Mouse (Mus musculus): ENCODE measurements at regions not wholly inside any gene's neighbourhood (a gene's known extent, or its start where the extent isn't known, plus 50 kb on each side); places are given as distances from the start of the nearest gene placed in this dataset.
A peak's percentile ranks its signal among the peaks of the same experiment; 100 is the strongest.

DNA sequence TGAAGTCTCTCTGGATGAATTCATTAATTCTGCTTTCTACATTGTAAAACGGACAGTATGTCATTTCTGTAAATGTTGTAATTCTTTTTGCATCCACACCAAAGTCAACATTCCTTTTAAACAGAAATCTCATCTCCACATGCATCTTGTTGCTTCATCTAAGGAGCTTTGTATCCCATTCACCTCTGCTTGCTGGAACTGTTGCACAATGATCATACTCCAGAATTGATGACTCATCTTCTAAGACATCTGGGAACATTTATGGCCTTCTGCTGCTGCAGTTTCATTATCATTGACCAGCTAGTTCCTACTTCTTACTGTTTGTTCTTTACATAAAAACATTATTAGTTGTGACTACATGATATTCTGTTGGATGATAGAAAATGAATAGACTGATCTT, 1926.9 kb upstream of the Gm38303 start:
- TF ChIP-seq CTCF (conservative IDR thresholded peaks at IDR 0.05) = no peak
- no peak overlapping the region for H3K27ac ChIP-seq
- DNase-seq (ENCODE audit: low spot score in 2 of 2) = no peak
- no peak overlapping the region for H3K4me3 ChIP-seq

GRCm38 (mm10) chr3:12257650-12258049, 1922.2 kb upstream of the Gm38303 start:
- no peak overlapping the region for H3K27ac ChIP-seq
- DNase-seq (ENCODE audit: low spot score in 2 of 2) = no peak
- TF ChIP-seq CTCF (conservative IDR thresholded peaks at IDR 0.05) = no peak

GRCm38 (mm10) chr3:12246145-12246544, 1910.7 kb upstream of the Gm38303 start:
- no peak for TF ChIP-seq CTCF (conservative IDR thresholded peaks at IDR 0.05)
- Histone ChIP-seq H3K27ac (no peak overlapping the region), H3K4me3 (no peak overlapping the region)
- DNase-seq (ENCODE audit: low spot score in 2 of 2) = no peak

More at GRCm38 (mm10) chr3:12257650-12258049, 1922.2 kb upstream of the Gm38303 start:
- H3K4me3 ChIP-seq = no peak overlapping the region

DNA sequence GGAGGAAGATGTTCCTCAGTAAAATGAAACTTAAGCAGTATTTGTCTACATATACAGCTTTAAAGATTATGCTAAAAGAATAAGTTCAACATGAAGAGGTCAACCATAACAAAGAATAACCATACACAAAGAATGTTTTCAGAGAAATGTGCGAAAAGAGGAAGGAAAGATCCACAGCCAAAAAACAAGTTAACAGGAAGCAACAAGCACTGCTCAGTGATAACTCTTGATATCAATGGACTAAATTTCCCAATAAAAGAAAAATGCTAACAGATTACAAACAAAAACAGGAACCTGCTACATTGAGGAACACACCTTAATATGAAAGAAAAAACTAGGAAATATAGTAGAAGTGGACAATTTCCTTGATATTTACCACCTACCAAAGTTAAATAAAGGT, 1905.5 kb upstream of the Gm38303 start:
- H3K27ac ChIP-seq = no peak overlapping the region
- no peak overlapping the region for H3K4me3 ChIP-seq
- no peak for DNase-seq (ENCODE audit: low spot score in 2 of 2)
- TF ChIP-seq CTCF (conservative IDR thresholded peaks at IDR 0.05) = no peak

- H3K27ac ChIP-seq = no peak overlapping the region
- no peak overlapping the region for H3K4me3 ChIP-seq
- TF ChIP-seq CTCF (conservative IDR thresholded peaks at IDR 0.05) = no peak
- no peak for DNase-seq (ENCODE audit: low spot score in 2 of 2)
These were observed 1892.4 kb upstream of the Gm38303 start for GRCm38 (mm10) chr3:12227741-12228480.

DNA sequence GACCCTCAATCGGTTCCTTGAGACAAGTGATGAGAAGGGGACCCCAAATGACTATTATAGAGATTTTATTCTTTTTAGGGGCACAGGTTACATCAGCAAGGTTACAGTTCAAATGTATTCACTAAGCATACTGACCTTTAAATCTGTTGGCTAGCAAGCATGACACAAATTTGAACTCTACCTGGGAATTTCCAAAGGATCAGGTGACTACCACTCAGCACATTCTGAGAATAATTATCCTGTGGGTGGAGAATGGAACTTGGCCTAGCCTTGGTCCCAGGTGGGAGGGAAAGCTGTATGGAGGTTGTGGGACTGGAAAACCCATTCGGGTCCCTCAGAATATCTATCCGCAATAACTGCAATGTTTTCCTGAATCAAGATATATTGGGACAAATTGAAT, 1891.3 kb upstream of the Gm38303 start:
- no peak for DNase-seq (ENCODE audit: low spot score in 2 of 2)
- no peak for TF ChIP-seq CTCF (conservative IDR thresholded peaks at IDR 0.05)
- Histone ChIP-seq H3K27ac (no peak overlapping the region), H3K4me3 (no peak overlapping the region)

GRCm38 (mm10) chr3:12224851-12225250, 1889.4 kb upstream of the Gm38303 start:
- TF ChIP-seq CTCF (conservative IDR thresholded peaks at IDR 0.05) = no peak
- no peak for DNase-seq (ENCODE audit: low spot score in 2 of 2)
- H3K27ac ChIP-seq = no peak overlapping the region
- no peak overlapping the region for H3K4me3 ChIP-seq

DNA sequence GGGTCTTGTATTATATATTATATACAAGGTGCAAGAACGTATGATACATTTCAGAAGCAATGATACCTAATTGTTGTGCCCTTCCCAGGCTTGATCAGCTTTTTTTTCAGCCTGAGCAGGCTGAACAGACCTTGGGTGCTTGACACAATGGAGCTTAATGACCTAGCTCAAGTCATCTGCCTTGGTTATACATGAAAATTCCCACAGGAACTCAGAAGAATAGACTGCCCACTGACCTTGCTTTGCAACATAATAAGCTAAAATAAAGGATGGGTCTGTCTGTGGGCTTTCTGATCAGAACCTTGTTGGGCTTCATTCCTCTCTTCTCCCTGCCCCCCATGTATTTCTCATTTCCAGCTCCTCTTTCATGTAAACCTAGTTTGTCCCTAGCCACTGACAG, 1880.6 kb upstream of the Gm38303 start:
- Histone ChIP-seq H3K4me3 (no peak overlapping the region), H3K27ac (no peak overlapping the region)
- no peak for DNase-seq (ENCODE audit: low spot score in 2 of 2)
- no peak for TF ChIP-seq CTCF (conservative IDR thresholded peaks at IDR 0.05)

GRCm38 (mm10) chr3:12214821-12215220, 1879.3 kb upstream of the Gm38303 start:
- no peak for TF ChIP-seq CTCF (conservative IDR thresholded peaks at IDR 0.05)
- peak; percentile 35 to 39 for DNase-seq (ENCODE audit: low spot score in 2 of 2)
- no peak overlapping the region for H3K4me3 ChIP-seq
- H3K27ac ChIP-seq = peak overlapping the region; percentile 36; the same call in 1 of the 2 replicates

DNA sequence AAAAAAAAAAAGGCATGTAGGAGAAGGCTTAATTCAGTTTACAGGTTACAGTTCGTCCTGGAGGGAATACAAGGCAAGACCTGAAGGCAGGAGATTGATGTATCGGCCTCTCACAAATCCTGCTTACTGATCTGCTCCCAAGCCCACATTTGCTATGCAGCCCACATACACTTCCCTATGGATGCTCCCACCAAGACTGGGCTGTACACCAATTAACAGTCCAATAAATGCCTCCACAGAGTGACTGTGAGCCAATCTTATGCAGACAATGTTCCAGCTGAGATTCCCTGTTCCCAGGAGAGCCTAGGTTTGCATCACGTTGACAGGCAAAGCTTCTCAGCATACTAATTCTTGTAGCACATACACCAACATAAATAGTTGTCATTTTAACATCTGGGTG, 1837.9 kb upstream of the Gm38303 start:
- TF ChIP-seq CTCF (conservative IDR thresholded peaks at IDR 0.05) = no peak
- DNase-seq (ENCODE audit: low spot score in 2 of 2) = no peak
- no peak overlapping the region for H3K4me3 ChIP-seq
- no peak overlapping the region for H3K27ac ChIP-seq

- no peak for DNase-seq (ENCODE audit: low spot score in 2 of 2)
- no peak for TF ChIP-seq CTCF (conservative IDR thresholded peaks at IDR 0.05)
- H3K27ac ChIP-seq = no peak overlapping the region
- no peak overlapping the region for H3K4me3 ChIP-seq
These were observed 1815.8 kb upstream of the Gm38303 start for GRCm38 (mm10) chr3:12151329-12151728.
